Mouse (Mus musculus): ENCODE data around the gene Ascc1. TPM values are rescaled to one million over a fixed set of nuclear protein-coding genes. Genes with fewer than 3 reads are reported as not detected.

Gene Ascc1
- polyA plus RNA-seq, 1 experiment, result 26.2 TPM

DNA sequence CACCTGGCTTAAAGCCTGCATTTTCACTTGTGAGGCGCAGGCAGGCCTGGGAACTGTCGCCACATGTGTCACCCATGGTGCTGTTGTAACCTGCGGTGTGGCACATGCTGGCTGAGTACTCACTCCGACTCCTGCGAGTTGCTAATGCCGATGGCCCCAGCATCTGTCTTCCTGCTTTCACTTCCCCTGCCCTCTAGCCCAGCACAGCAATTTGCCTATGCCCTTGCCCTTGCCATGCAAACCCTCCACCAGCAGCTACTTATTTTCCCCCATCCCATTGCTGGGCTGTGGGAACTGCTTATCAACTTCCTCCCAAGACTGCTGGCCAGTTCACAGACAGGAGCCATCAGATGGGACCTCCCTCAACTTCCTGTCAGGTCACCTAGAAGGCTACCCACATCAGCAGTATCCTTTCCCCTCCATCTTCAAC lies 21.8 kb upstream of the Ascc1 start:
- Histone ChIP-seq H3K27me3 (ENCODE audit: control insufficient read depth, insufficient read depth, low read length) (no peaks in the 10 kb centered on the region), H3K36me3 (ENCODE audit: control insufficient read depth, insufficient read depth, low read length) (peaks cover 2% of the 10 kb centered on the region; the same call in 1 of the 2 replicates), H3K4me3 (ENCODE audit: control insufficient read depth, insufficient read depth, low read length) (no peak overlapping the region), H3K27ac (ENCODE audit: control insufficient read depth, insufficient read depth, low read length) (peak overlapping the region; percentile 90), H3K4me1 (replicated peaks; ENCODE audit: control insufficient read depth, insufficient read depth, low read length) (peaks cover 66% of the 10 kb centered on the region)
- TF ChIP-seq POLR2A (IDR thresholded peaks at IDR 0.05; ENCODE audit: control insufficient read depth, extremely low read depth, insufficient read depth, low read length, poor library complexity) (0 out of 2 replicates have a peak, but pooled peaks have one; percentile 23), CTCF (IDR thresholded peaks at IDR 0.05; ENCODE audit: borderline replicate concordance, control insufficient read depth, extremely low read depth, insufficient read depth, low read length, poor library complexity) (no peak)
- peak; percentile 53 for DNase-seq
- WGBS, result 15% methylated on average over 6 of the region's 6 CpGs

DNA sequence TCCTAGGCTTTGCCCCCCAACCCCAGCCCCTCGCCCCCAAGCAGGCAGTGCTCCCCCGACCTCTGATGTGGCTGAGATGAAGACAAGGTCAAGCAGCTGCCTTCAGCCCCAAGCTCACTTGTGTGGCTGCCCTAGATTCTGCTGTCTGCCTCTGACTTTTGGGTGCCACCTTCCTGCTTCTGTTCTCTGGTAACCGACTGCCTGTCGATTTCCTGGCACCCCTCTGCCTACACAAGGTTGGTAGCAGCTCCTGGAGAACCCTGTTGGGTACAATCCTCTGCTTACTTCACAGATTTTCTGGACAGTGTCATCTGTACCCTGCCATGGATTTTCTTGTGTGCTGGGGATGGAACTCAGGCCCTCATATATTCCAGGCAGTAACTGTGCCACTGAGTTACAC lies 21.3 kb upstream of the Ascc1 start:
- Histone ChIP-seq H3K4me1 (replicated peaks; ENCODE audit: control insufficient read depth, insufficient read depth, low read length) (peaks cover 62% of the 10 kb centered on the region), H3K27ac (ENCODE audit: control insufficient read depth, insufficient read depth, low read length) (peak overlapping the region; percentile 90), H3K36me3 (ENCODE audit: control insufficient read depth, insufficient read depth, low read length) (peaks cover 7% of the 10 kb centered on the region), H3K4me3 (ENCODE audit: control insufficient read depth, insufficient read depth, low read length) (no peak overlapping the region), H3K27me3 (ENCODE audit: control insufficient read depth, insufficient read depth, low read length) (no peaks in the 10 kb centered on the region)
- TF ChIP-seq CTCF (IDR thresholded peaks at IDR 0.05; ENCODE audit: borderline replicate concordance, control insufficient read depth, extremely low read depth, insufficient read depth, low read length, poor library complexity), result no peak
- no peak for TF ChIP-seq POLR2A (IDR thresholded peaks at IDR 0.05; ENCODE audit: control insufficient read depth, extremely low read depth, insufficient read depth, low read length, poor library complexity)
- WGBS, result 7% methylated on average over 4 of the region's 4 CpGs
- peak; percentile 70 for DNase-seq

DNA sequence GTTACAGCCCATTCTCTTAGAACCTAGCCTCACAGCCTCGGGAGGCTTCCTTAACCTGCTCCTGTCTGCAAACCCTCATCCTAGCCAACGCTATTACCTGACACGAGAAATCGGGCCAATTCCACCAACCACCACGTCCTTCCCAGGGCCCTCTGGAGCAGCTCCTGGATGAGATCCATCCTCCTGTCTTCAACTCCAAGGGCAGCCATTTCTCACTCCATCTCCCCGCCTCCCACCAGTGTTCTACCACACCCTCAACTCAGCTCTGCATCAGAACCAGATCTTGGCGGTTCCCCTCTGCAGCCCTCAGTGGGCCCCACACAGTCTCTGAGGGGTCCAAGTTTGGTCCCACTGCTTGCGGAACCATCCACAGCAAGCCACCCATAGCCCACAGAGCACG lies 20.8 kb upstream of the Ascc1 start:
- WGBS, result 82% methylated on average over 9 of the region's 9 CpGs
- peaks cover 8% of the 10 kb centered on the region for H3K36me3 ChIP-seq (ENCODE audit: control insufficient read depth, insufficient read depth, low read length)
- peak; percentile 30 for DNase-seq
- H3K27ac ChIP-seq (ENCODE audit: control insufficient read depth, insufficient read depth, low read length), result peak overlapping the region; percentile 90
- peaks cover 58% of the 10 kb centered on the region for H3K4me1 ChIP-seq (replicated peaks; ENCODE audit: control insufficient read depth, insufficient read depth, low read length)
- no peak overlapping the region for H3K4me3 ChIP-seq (ENCODE audit: control insufficient read depth, insufficient read depth, low read length)
- H3K27me3 ChIP-seq (ENCODE audit: control insufficient read depth, insufficient read depth, low read length), result no peaks in the 10 kb centered on the region
- TF ChIP-seq CTCF (IDR thresholded peaks at IDR 0.05; ENCODE audit: borderline replicate concordance, control insufficient read depth, extremely low read depth, insufficient read depth, low read length, poor library complexity), result no peak
- TF ChIP-seq POLR2A (IDR thresholded peaks at IDR 0.05; ENCODE audit: control insufficient read depth, extremely low read depth, insufficient read depth, low read length, poor library complexity), result no peak

DNA sequence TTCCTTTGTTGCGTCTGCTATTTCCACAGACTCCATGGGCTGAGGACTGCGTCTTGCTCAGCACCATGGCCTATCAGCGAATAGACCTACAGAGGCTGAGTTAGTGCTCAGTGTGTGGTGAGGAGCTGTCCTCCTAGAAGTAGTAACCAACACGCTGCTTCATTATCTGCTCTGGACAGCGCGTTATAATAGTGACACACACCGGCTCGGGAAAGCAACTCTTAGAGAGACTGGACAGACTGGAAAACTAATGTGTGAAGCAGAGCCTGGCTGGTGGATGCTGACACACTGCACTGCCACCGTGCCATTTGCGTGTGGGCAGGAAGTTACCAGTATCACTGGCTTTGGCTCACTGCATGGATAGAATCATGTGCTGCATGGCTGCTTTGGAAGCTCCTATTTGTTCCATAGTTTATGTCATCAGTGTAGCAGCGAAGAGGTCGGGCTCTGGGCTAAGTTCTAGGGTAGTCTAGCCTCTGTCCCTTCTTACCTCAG lies 20.2 kb upstream of the Ascc1 start:
- Histone ChIP-seq H3K36me3 (ENCODE audit: control insufficient read depth, insufficient read depth, low read length) (peaks cover 14% of the 10 kb centered on the region), H3K27me3 (ENCODE audit: control insufficient read depth, insufficient read depth, low read length) (no peaks in the 10 kb centered on the region), H3K27ac (ENCODE audit: control insufficient read depth, insufficient read depth, low read length) (peak overlapping the region; percentile 90), H3K4me1 (replicated peaks; ENCODE audit: control insufficient read depth, insufficient read depth, low read length) (peaks cover 53% of the 10 kb centered on the region), H3K4me3 (ENCODE audit: control insufficient read depth, insufficient read depth, low read length) (no peak overlapping the region)
- peak; percentile 38 for DNase-seq
- 81% methylated on average over 12 of the region's 12 CpGs for WGBS
- TF ChIP-seq CTCF (IDR thresholded peaks at IDR 0.05; ENCODE audit: borderline replicate concordance, control insufficient read depth, extremely low read depth, insufficient read depth, low read length, poor library complexity), result no peak
- TF ChIP-seq POLR2A (IDR thresholded peaks at IDR 0.05; ENCODE audit: control insufficient read depth, extremely low read depth, insufficient read depth, low read length, poor library complexity), result no peak

DNA sequence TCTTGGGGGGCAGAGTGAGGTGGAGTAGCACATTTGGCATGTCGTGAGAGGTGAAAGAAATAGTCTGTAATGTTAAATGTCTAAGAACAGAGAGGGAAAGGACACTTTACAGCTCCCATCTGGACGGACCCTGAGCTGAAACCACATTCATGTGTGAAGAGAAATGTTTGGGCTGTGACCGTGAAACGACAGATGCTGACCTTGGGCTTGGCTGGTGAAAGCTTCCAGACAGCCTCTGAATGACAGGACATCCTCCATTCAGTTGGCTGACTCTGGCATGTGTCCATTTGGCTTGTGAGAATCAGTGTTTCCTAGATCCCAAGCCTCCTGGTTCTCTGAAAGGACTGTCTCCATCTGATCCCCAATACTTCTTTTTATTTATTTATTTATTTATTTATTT lies 14.6 kb upstream of the Ascc1 start:
- TF ChIP-seq POLR2A (IDR thresholded peaks at IDR 0.05; ENCODE audit: control insufficient read depth, extremely low read depth, insufficient read depth, low read length, poor library complexity), result no peak
- TF ChIP-seq CTCF (IDR thresholded peaks at IDR 0.05; ENCODE audit: borderline replicate concordance, control insufficient read depth, extremely low read depth, insufficient read depth, low read length, poor library complexity), result no peak
- no peak overlapping the region for H3K27ac ChIP-seq (ENCODE audit: control insufficient read depth, insufficient read depth, low read length)

DNA sequence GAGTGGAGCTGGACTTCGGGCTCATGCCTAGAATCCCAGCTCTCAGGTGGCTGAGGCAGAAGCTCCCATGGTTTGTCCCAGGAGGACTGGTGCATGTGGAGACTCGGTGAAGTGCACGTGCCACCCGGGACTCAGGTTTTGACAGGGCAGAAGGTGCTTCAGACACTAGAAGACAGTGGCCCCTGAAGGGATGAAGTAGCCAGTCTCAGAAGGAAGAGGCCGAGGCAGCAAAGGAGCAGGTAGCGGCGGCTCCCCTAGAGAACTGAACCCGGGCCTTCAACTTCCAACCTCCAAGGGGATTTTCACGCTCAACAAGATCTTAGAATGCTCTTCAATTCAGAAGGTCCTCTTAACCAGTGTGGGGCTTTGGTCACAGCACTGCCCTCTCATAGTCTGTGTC lies 12.2 kb upstream of the Ascc1 start:
- Histone ChIP-seq H3K27me3 (ENCODE audit: control insufficient read depth, insufficient read depth, low read length) (no peaks in the 10 kb centered on the region), H3K36me3 (ENCODE audit: control insufficient read depth, insufficient read depth, low read length) (peaks cover 62% of the 10 kb centered on the region), H3K27ac (ENCODE audit: control insufficient read depth, insufficient read depth, low read length) (no peak overlapping the region), H3K4me3 (ENCODE audit: control insufficient read depth, insufficient read depth, low read length) (no peak overlapping the region), H3K4me1 (replicated peaks; ENCODE audit: control insufficient read depth, insufficient read depth, low read length) (peaks cover 9% of the 10 kb centered on the region; the same call in 1 of the 2 replicates)
- TF ChIP-seq POLR2A (IDR thresholded peaks at IDR 0.05; ENCODE audit: control insufficient read depth, extremely low read depth, insufficient read depth, low read length, poor library complexity), result no peak
- TF ChIP-seq CTCF (IDR thresholded peaks at IDR 0.05; ENCODE audit: borderline replicate concordance, control insufficient read depth, extremely low read depth, insufficient read depth, low read length, poor library complexity), result no peak
- no peak for DNase-seq
- WGBS, result 97% methylated on average over 9 of the region's 9 CpGs

More for the DNA sequence above, 14.6 kb upstream of the Ascc1 start:
- peaks cover 47% of the 10 kb centered on the region for H3K36me3 ChIP-seq (ENCODE audit: control insufficient read depth, insufficient read depth, low read length)
- no peaks in the 10 kb centered on the region for H3K27me3 ChIP-seq (ENCODE audit: control insufficient read depth, insufficient read depth, low read length)
- WGBS, result 96% methylated on average over 4 of the region's 4 CpGs
- no peak overlapping the region for H3K4me3 ChIP-seq (ENCODE audit: control insufficient read depth, insufficient read depth, low read length)
- H3K4me1 ChIP-seq (replicated peaks; ENCODE audit: control insufficient read depth, insufficient read depth, low read length), result peaks cover 14% of the 10 kb centered on the region
- no peak for DNase-seq

Data from thymus, adult 2 months (tissue).